In the genomic region with DNA sequence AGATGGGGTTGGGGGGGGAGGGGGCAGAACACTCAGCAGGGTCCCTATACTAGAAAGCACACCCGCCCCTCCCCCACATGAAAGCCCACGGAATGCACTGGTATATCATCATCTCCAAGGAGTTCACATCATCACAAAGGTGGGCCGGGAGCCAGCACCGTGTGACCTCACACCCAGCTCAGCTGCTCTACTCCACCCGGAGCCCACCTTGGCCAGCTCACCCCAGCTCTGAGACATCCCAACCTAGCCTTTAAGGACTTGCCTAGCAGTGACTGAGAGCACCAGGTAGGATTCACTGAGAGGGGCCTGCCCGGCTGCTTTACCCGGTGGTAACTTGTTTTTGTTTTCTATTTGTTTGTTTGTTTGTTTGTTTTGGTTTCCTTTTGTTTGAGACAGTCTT, we compare ENCODE assay signal across 18 mouse cellular contexts.
"Had no signal": no experiment of that assay in that cellular context is flagged by ENCODE, and none has a peak within 500 bp of the region (broad histone marks: within the 10 kb centered on the region; RNA-seq: fewer than 3 reads in every experiment).

A gene (plus strand): TSS at position 146 of the 400 bp plus-strand sequence.

- H3K27ac ChIP-seq: liver, embryonic 14.5 days; midbrain, embryonic 10.5 days; midbrain, embryonic 12.5 days; neural tube, embryonic 12.5 days; neural tube, embryonic 15.5 days had no signal

- H3K4me3 ChIP-seq: midbrain, embryonic 10.5 days; midbrain, embryonic 12.5 days; myocyte; neural tube, embryonic 12.5 days; neural tube, embryonic 15.5 days had no signal

- H3K36me3 ChIP-seq: midbrain, embryonic 10.5 days; midbrain, embryonic 12.5 days; neural tube, embryonic 12.5 days; neural tube, embryonic 15.5 days had no signal

- DNase-seq: lung, adult 18-20 months; lung, embryonic 14.5 days; lung, postnatal 10 days; midbrain, embryonic 14.5 days; retina, postnatal 1 day; right cerebral cortex, adult 18-20 months; right cerebral cortex, postnatal 25 days; right cerebral cortex, postnatal 4 days; spleen, adult 18-20 months; thymus, adult 18-20 months; thymus, postnatal 14 days; thymus, postnatal 36 days had no signal

- H3K9ac ChIP-seq: liver, embryonic 14.5 days; lung, embryonic 14.5 days; midbrain, embryonic 12.5 days; neural tube, embryonic 12.5 days; neural tube, embryonic 15.5 days had no signal

- H3K9me3 ChIP-seq: midbrain, embryonic 10.5 days; midbrain, embryonic 12.5 days; neural tube, embryonic 12.5 days; neural tube, embryonic 15.5 days had no signal

- H3K4me2 ChIP-seq: lung, embryonic 14.5 days; midbrain, embryonic 12.5 days; neural tube, embryonic 12.5 days; neural tube, embryonic 15.5 days had no signal
